In the genomic region with DNA sequence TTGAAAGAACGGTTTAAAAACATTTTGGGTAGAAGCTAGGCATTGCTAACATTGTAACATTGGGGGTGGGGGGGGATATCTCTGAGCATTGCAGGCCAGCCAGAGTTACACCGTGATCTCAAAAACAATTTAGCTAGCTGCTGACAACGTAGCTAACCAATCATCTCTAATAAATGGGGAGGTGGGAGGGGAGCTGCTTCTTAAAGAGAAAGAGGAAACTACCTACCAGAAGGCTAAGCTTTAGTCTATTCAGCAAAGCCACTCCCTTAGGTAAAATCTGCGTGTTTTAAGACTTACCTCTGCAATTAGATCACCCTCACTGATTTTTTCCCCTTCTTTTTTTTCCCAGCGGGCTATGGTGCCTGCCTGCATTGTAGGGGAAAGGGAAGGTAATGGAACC, we compare ENCODE assay signal across 8 mouse cellular contexts. TPM values are rescaled to one million over a fixed set of nuclear protein-coding genes. Genes with fewer than 3 reads are reported as not detected.
DNase-seq lines count a peak whose midpoint lies in the region; ATAC-seq lines count a peak whose summit lies in the region.

No protein-coding gene starts in this region.

- WGBS in liver, embryonic 13.5 days (ENCODE audit: insufficient replicate concordance): 7% methylated on average over 5 of the region's 5 CpGs

- peak overlapping the region; percentile 94 for H3K9ac ChIP-seq in liver, embryonic 13.5 days

- peak; percentile 7 for DNase-seq in embryo, embryonic 10.5 days (ENCODE audit: low spot score)
- DNase-seq in embryo, embryonic 9.5 days (ENCODE audit: extremely low spot score): no peak
- peak; percentile 4 for DNase-seq in thymus, postnatal 0 days (ENCODE audit: low spot score)
- DNase-seq in thymus, postnatal 4 days: no peak
- no peak for DNase-seq in liver, embryonic 13.5 days
- no peak for DNase-seq in adrenal gland, adult (ENCODE audit: inconsistent age in 2 of 2, low spot score in 1 of 2)
- DNase-seq in layer of hippocampus, adult 11-12 months (ENCODE audit: low spot score): no peak
- no peak for DNase-seq in kidney, postnatal 10 days

- H3K4me2 ChIP-seq in liver, embryonic 13.5 days: peak overlapping the region; percentile 88

- no peak for ATAC-seq in liver, embryonic 13.5 days (ENCODE audit: low read depth)

- peaks cover 27% of the 10 kb centered on the region for H3K4me1 ChIP-seq in liver, embryonic 13.5 days (replicated peaks)

- peaks cover 22% of the 10 kb centered on the region for H3K36me3 ChIP-seq in liver, embryonic 13.5 days

- no peaks in the 10 kb centered on the region for H3K9me3 ChIP-seq in liver, embryonic 13.5 days (replicated peaks)

- H3K27ac ChIP-seq in liver, embryonic 13.5 days: peak overlapping the region; percentile 76

- no peaks in the 10 kb centered on the region for H3K27me3 ChIP-seq in liver, embryonic 13.5 days

- peak overlapping the region; percentile 94 for H3K4me3 ChIP-seq in liver, embryonic 13.5 days (replicated peaks)

RNA-seq across cellular contexts. Expression of gene Dlat, which starts 1.2 kb away (rescaled TPM):
- 37.4 and 42.7 TPM in 2 replicates for polyA plus RNA-seq in thymus, postnatal 0 days (2015; fragmentation: Nextera tagmentation; extraction: Ambion mirVana)
- polyA plus RNA-seq in liver, embryonic 13.5 days (2015; fragmentation: Nextera tagmentation; extraction: Ambion mirVana): 33.7 and 45.2 TPM in 2 replicates

RNA-seq across cellular contexts. Expression of gene Nkapd1, which starts 41.1 kb away (rescaled TPM):
- 26.4 and 30.9 TPM in 2 replicates for polyA plus RNA-seq in thymus, postnatal 0 days (2015; fragmentation: Nextera tagmentation; extraction: Ambion mirVana)
- polyA plus RNA-seq in liver, embryonic 13.5 days (2015; fragmentation: Nextera tagmentation; extraction: Ambion mirVana): 10.4 and 11.6 TPM in 2 replicates

RNA-seq across cellular contexts. Expression of gene Pih1d2, which starts 41.3 kb away (rescaled TPM):
- 2.5 and 3.2 TPM in 2 replicates for polyA plus RNA-seq in thymus, postnatal 0 days (2015; fragmentation: Nextera tagmentation; extraction: Ambion mirVana)
- 1.8 and 2.1 TPM in 2 replicates for polyA plus RNA-seq in liver, embryonic 13.5 days (2015; fragmentation: Nextera tagmentation; extraction: Ambion mirVana)

RNA-seq across cellular contexts. Expression of gene Timm8b, which starts 54.7 kb away (rescaled TPM):
- polyA plus RNA-seq in thymus, postnatal 0 days (2015; fragmentation: Nextera tagmentation; extraction: Ambion mirVana): 282 and 312 TPM in 2 replicates
- polyA plus RNA-seq in liver, embryonic 13.5 days (2015; fragmentation: Nextera tagmentation; extraction: Ambion mirVana): 208 and 218 TPM in 2 replicates

RNA-seq across cellular contexts. Expression of gene Sdhd, which starts 54.8 kb away (rescaled TPM):
- 303 and 309 TPM in 2 replicates for polyA plus RNA-seq in thymus, postnatal 0 days (2015; fragmentation: Nextera tagmentation; extraction: Ambion mirVana)
- polyA plus RNA-seq in liver, embryonic 13.5 days (2015; fragmentation: Nextera tagmentation; extraction: Ambion mirVana): 350 and 370 TPM in 2 replicates

Comparison
In these comparisons a context has a peak if more than half of its experiments do, and no peak if none do; other contexts are left out.
1. DNase-seq: peak in embryo, embryonic 10.5 days (single experiment) and thymus, postnatal 0 days (single experiment); none in embryo, embryonic 9.5 days (single experiment), thymus, postnatal 4 days (single experiment), liver, embryonic 13.5 days (single experiment), adrenal gland, adult (0 of 2), layer of hippocampus, adult 11-12 months (single experiment) and kidney, postnatal 10 days (single experiment).